Mouse (Mus musculus): ENCODE measurements around the gene Oscar.
"Not testable (repeated sequence)": the region's sequence is repeated elsewhere in the genome, so short reads cannot be mapped to it uniquely, and the experiment has no call there.

The Oscar gene

DNA sequence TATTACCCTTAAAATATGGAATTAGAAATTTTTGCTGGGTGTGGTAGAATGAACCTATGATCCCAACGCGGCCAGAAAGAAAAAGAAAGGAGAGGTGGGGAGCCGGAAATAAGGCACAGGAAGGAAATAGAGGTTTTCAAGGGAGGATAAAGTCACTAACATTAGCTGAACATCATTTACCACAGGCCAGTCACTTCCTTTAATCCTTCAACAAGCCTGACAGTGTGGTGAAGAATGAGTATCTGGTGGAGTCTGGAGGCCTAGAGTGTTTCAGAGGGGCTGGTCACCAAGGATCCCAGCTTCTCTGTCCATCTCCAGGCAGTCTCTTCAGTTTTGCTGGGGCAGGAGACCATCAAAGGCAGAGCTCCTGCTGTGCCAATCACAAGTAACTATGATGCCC, 5.5 kb downstream of the Oscar start:
- DNase-seq (ENCODE audit: extremely low read depth, low read depth), result no peak

DNA sequence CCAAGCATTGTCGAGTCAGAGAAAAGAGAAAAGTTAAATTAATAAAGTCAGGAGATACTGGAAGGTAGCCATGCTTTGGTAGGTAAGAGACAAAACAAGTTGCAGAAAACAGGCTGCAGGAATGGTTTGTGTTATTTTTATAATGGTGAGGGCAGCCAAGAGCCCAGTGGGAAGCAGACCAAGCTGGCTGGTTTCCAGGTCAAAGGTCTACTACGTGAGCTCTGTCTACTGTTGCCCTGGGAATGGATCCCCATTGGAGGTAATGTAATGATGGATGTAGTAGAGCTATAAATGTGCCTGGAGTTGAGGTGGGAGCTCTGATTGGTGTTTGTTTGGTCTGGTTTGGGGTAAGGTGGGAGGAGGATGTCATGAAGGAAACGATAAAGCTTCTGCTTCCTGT, 6.9 kb downstream of the Oscar start:
- DNase-seq (ENCODE audit: extremely low read depth, low read depth), result no peak

DNA sequence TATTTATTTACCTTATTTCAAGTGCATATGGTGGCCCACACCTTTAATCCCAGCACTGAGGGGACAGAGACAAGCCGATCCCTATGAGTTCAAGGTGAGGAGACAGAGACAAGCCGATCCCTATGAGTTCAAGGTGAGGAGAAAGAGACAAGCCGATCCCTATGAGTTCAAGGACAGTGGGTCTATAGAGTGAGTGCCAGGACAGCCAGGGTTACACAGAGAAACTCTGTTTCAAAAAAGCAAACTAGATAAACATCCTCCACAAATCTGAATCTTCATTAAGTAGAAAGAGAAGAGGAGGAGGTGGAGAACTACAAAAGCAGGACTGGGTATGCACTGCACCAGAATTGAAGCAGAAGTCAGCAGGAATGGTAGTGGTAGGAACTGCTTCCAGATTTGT, 7.3 kb downstream of the Oscar start:
- DNase-seq (ENCODE audit: extremely low read depth, low read depth), result no peak

DNA sequence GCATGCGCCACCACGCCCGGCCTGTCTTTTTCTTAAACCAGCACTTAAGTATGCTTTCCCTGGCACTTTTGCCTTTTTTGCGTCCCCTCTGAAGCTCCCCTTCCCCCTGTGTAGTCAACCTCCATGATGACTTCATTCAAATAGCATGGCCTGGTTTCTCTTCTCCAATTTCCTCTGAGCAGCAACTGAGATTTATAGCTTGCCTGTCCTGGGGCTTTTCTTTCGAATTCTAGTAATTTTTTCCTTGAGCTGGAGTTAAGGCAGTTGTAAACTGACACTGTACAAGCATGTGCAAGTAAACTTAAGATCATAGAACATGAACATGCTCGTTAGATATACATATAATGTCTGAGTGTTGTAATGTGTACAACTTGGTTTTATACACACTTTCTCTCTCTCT, 8.6 kb downstream of the Oscar start:
- DNase-seq (ENCODE audit: extremely low read depth, low read depth), result no peak

DNA sequence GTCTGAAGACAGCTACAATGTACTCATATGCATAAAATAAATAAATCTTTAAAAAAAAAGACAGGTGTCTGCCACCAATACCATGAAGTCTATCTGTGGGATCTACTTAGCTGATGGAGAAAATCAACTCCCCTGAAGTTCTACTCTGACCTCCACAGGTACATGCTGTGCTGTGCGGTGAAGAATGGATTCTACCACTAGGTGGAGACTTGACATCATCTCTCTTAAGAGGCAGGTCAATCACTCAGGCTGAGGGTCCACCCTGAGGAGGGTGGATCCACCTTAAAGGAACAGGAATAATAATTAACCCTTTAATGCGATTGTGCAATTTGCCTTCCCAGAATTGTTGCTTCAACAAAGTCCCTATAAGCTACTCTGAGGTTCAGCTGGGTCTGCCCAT, 9.2 kb downstream of the Oscar start:
- peak; percentile 46 for DNase-seq (ENCODE audit: extremely low read depth, low read depth)

DNA sequence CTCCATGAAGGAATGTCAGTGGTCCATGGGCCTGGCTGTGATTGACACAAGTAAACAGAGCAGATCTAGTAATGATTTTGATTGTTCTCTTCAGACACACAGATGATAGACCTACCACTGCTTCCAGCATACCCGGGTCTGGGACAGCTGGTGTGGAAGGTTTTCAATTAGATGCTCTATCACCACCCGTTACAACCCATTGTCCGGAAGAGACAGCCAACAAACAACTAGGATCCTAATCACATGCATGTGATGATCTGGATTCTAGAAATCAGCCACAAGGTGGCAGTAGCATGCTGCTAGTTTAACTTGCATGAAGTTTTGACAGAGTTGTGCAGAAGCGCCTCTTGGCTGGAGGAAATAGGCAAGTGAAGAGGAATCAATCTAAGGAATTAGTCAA, 14.8 kb downstream of the Oscar start:
- DNase-seq (ENCODE audit: extremely low read depth, low read depth), result peak; percentile 62

DNA sequence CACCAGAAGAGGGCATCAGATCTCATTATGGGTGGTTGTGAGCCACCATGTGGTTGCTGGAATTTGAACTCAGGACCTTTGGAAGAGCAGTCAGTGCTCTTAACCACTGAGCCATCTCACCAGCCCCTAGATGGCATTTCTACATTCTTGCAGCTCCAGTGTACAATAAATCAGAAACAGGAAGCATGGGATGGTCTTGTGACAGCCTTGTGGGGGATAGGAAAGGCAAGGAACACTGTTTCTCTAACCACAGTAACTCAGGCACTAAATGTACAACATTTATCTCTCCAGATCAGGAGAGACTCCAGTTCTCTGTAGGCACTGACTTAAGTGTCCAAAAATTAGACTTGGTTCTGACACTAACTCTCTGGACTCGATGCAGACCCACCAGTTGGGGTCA, 18.2 kb downstream of the Oscar start:
- not testable (repeated sequence) for DNase-seq (ENCODE audit: extremely low read depth, low read depth)

DNA sequence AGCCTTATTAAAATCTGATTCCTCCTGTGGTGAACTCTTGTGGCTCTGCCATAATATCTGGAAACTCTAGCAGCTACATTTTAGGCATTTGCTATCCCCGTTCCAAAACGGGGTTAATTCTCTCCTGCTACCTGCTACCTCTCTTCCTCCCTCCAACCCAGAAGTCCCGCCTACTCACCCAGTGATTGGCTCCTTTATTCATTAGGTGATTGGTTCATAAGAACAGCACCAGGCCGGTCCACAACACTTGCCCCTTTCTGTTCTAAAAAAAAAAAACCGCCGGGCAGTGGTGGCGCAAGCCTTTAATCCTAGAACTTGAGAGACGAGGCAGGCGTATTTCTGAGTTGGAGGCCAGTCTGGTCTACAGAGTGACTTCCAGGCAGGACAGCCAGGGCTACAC, 20.8 kb downstream of the Oscar start:
- DNase-seq (ENCODE audit: extremely low read depth, low read depth), result peak; percentile 73

DNA sequence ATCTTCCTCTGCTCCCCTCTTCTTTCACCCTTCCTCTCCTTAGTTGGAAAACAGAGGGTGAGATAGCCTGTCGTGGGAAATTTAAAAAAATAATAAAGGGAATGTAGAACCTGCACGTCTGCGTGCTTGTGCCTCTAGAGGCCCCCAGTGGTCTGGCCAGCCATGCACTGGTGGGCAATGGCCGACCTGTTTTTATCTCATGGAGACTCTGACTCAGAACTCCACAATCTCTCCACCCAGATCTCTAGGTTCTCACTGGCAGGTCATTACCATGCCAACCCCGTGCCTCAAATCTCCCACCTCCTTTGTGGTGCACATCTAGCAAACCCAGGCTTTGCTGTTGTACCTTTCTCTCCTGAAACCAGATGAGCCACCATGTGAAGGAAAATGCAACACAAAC, 21.3 kb downstream of the Oscar start:
- DNase-seq (ENCODE audit: extremely low read depth, low read depth), result no peak

DNA sequence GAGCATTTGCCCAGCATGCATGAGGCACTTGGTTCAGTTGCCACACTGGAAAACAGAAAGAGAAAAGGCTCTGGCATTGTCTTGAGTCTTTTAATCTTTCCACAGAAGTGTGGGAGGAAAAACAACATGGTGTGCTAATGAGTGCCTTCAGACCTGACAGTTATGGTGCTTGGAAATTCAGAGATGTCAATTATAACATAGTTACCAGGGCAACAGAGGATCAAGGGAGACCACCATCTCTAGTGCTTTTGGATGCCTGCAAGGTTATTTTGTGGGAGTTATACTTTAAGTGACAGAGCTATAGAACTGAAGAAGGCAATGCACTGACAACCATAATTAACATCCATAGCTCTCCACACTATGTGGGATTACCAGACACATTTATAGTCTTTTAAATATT, 22.1 kb downstream of the Oscar start:
- DNase-seq (ENCODE audit: extremely low read depth, low read depth), result no peak

DNA sequence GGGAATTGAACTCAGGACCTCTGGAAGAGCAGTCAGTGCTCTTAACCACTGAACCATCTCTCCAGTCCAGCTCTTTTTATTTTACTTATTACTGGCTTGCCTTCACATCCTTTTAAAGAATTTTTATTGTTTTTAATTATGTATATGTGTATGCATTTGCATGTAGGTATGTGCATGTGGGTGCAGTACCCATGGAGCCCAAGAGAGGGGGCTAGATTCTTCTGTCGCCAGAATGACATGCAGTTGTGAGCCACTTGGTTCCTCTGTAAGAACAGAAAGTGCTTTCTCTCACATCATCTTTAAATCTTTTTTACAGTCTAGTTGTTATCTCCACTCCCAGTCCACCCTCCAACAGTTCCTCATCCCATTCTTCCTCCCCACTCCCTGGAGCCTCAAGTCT, 24.4 kb downstream of the Oscar start:
- no peak for DNase-seq (ENCODE audit: extremely low read depth, low read depth)

DNA sequence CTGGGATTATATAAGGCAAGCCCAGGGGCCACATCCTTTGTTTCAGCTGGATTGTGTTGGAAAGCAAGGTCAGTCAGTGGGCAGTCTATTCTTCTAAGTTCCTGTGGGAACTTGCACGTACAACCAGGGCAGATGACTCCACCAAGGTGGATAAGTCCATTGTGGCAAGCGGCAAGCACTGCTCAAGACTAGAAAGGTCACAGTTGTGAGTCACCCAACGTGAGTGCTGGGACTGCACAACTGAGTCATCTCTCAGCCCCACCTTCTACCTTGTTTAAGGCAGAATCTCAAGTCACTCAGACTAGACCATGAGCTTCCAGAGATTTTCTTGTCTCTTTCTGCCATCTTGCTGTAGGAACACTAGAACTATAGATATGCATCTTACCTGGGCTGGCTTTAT, 25.4 kb downstream of the Oscar start:
- no peak for DNase-seq (ENCODE audit: extremely low read depth, low read depth)

DNA sequence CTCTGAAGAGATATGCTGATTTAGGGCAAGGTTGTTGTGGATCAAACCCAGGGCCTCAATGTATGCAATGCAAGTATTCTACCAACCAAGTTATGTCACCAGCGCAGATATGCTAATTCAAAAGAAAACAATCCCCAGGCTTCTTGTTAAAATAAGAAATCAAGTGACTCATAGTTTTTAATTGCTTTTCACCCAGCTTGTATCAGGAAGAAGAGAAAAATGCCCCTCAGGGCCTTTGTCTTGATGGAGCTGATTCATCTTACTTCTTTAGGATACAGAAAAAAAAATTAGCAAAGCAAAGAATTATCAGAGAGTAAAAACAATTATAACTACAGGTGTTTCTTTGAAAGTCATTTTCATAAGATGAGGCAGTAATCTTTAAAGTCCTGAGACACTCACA, 28.7 kb downstream of the Oscar start:
- DNase-seq (ENCODE audit: extremely low read depth, low read depth), result no peak

DNA sequence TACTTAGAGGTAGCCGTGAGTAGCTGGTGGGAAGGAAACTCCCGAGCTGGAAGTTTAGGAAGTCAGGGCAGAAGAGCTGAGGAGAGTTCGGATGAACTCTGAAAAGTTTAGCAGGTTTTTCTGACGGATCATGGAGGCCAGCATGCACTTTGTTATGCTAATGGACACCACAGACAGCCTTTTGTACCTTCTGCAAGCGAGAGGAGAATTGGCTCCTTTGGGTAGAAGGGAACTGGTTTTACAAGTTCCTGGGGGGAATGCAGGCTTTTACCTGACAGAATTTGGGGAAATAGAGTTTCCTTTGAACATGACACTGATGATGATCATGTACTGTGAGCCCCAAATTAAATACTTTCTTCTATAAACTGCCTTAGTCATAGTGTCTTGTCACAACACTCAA, 29.7 kb downstream of the Oscar start:
- DNase-seq (ENCODE audit: extremely low read depth, low read depth), result no peak

DNA sequence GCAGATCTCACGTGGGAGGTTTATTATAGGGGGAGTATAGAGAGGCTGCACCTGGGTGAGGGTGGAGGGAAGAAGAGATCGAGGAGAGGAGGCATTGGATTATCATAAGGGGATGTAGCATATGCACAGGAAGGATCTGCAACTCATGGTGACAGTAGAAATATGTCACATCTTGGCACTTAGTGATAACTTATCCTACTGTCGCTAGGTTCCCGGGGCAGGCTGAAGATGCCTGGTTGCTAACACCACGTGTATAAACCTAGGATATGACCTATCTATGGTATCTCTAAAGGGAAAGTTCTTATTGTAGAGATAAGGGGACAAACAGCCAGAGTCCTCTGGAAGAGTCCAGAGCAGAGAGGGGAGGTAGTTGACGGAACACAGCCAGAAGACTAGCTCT, 30.2 kb downstream of the Oscar start:
- DNase-seq (ENCODE audit: extremely low read depth, low read depth), result no peak

DNA sequence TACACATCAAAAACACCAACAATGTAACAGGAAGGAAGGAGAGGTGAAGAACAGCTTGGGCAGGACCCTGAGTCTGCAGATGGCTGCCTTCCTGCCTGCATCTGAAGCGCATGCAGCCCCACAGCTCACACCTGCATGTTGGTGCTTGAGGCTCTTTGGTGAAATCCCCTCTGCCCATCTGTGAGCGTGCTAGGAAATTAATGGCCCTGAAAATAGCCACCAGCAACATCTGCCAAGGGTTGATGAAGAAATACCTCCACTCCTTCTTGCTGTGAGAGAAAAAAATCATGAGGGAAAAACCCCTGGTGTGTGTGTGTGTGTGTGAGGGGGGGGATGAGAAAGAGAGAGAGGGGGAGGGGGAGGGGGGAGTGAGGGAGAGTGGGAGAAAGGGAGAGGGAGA, 35.9 kb downstream of the Oscar start:
- no peak for DNase-seq (ENCODE audit: extremely low read depth, low read depth)

DNA sequence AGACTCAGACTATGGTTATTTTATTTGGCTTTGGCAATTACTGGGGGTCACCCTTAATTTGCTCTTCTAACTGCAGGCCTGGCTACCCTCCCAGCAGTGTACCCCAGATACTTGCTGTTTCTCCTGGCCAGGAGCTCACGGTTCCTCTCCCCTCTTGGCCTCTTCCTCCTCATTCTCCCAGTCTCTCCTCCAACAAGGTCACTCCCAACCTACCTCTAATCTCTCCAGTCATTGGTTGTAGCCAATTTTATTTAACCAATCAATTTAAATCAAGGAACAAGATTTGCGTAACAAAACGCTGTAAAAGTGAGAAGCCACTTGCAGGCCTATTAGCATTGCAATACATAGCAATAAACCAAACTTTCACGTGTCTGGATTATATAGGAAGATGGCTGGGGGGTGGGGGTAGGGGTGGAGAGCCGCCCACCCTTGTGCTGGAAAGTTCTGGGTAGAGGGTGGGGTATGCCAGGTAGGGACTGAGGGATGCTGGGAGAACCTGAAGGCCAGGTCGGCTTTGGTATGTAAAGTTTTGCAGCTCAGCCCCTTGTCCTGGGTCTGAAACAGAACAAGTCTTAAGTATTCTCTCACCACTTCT, 36.9 kb downstream of the Oscar start:
- DNase-seq (ENCODE audit: extremely low read depth, low read depth), result no peak

DNA sequence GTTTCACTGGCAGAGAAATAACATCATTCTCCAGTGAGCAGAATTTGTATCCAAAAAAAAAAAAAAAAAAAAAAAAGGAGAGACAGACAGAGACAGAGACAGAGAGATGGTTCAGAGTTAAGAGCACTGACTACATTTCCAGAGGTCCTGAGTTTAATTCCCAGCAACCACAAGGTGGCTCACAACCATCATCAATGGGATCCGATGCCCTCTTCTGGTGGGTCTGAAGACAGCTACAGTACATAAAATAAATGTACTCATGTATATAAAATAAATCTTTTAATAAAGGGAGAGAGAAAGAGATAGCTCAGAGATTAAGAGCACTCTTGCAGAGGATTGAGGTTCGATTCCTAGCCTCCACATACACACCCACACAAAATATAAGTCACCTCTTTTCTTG, 37.8 kb downstream of the Oscar start:
- DNase-seq (ENCODE audit: extremely low read depth, low read depth), result no peak

DNA sequence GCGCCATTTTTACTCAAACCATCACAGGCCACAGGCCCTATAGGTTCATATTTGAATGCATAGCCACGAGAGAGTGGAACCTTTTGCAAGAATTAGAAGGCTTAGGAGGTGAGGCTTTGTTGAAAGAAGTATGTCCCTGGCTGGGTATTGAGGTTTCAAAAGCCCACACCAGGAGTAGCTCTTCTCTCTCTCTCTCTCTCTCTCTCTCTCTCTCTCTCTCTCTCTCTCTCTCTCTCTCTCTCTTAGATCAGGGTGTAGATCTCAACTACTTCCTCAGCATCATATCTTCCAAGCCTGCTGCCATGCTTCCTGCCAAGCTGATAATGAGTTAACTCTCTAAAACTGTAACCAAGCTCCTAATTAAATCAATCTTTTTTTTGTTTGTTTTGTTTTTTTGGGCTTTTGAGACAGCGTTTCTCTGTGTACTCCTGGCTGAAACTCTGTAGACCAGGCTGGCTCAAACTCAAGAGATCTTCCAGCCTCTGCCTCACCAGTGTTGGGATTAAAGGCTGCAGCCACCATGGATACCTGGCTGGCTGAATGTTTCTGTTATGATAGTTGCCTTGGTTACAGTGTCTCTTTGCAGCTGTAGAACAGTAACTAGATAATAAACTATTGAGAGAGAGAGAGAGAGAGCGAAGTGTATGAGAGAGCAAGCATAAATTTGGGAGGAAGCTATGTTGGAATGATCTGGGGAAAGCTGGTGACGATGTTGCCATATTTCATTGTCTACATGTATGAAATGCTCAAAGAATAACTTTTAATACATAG, 39.4 kb downstream of the Oscar start:
- DNase-seq (ENCODE audit: extremely low read depth, low read depth), result no peak

DNA sequence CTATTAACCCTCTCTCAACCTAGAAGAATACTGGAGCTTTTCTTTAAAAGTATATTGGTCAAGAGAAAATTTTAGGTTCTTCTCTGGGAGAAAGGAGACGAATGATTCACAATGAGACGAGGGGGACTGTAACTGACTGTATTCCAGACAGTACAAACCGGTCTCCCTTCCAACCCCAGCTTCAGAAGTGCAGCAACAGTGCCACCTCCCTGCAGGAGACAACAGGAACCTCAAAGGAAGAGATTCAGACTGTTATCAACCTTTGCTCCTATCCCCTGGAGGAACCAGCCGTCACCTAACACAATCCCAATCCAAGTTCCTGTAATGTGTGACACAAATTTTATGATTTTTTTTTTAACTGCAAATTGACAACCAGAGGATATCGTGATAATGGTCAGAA, 41.7 kb downstream of the Oscar start:
- no peak for DNase-seq (ENCODE audit: extremely low read depth, low read depth)

DNA sequence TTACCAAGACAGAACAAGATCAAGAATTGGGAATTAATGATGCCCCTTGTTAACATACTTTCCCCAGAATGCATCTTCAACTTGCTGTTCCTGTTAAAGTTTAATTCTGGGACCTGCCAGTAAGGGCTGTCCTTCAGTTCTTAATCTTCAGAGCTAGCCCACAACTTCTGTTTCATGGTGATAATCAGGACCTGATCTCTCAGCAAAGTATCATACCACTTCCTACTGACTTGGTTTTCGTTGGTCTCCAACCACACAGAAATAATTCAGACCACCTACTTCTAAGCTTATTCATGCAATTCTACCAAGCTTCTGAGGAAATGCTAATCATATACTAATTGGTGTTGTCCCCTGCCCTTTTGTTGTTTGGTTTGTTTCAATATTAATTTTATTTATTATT, 44.1 kb downstream of the Oscar start:
- no peak for DNase-seq (ENCODE audit: extremely low read depth, low read depth)

DNA sequence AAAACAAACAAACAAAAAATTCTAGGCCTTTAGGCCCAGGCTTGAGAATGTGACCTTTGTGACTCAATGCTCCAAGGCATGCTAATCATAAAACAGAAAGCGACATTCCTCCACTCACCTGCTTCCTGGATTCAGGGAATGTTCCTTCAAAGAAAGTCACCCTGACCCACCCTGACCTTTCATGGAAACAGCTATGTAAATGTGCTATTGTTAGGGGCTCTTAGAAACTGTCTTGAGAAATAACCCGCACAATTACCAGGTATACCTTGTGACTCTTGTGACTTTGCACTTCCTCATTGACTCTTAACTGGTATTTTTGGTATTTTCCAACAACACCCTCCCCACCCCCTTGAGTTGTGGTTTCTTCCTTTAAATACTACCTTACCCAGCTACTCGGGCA, 45.4 kb downstream of the Oscar start:
- DNase-seq (ENCODE audit: extremely low read depth, low read depth), result not testable (repeated sequence)

DNA sequence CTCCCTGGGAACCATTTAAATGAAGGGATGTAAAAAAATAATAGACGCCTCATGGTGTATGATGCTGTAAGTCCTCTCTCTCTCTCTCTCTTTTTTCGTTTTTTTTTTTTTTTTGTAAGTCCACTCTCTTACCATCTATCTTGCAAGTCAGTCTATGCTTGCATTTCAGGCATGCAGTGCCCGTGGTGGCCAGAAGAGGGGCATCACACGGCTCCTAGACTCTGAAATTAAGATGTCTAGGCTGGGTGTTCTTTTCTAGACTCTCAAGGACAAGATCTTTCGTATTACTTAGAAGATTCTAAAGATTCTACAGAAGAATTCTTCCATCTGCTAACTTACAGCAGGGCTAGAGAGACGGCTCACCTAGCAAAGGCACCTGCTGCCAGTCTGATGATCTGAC, 46.2 kb downstream of the Oscar start:
- no peak for DNase-seq (ENCODE audit: extremely low read depth, low read depth)

DNA sequence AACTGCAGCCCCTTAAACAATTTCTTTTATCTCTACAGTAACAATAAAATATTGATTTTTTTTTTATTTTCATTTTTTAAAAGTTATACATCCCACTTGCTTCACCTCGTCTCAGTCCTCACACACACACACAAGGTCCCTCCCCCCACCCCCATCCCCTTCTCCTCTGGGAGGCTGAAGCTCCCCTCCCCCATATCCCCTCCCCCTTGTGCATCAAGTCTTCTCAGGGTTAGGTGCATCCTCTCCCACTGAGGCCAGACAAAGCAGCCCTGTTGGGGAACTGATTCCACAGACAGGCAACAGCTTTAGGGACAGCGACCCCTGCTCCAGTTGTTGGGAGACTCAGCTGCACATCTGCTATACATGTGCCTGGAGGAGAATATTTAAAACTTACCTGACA, 48.6 kb downstream of the Oscar start:
- no peak for DNase-seq (ENCODE audit: extremely low read depth, low read depth)

Data from MEL-GATA-1-ER (cell line).